ENCODE assay signal across 14 mouse cellular contexts in the genomic region with DNA sequence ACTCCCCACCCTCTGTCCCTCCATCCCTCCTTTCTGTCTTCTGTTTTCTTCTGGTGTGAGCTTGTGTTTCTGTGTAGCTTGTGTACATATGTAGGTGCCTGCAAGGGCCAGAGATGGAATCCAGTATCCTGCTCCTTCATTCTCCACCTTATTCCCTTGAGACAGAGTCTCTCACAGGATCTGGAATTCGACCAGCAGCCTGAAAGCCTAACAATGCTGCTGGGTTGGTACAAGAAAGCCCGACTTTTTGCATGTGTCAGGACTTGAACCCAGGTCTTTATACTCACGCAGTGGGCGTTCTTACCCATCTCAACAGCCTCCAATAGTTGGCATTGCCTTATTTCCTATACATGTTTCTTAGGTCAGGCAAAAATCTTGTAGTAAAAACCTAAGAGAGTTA. TPM values are rescaled to one million over a fixed set of nuclear protein-coding genes. Genes with fewer than 3 reads are reported as not detected.
DNase-seq lines count a peak whose midpoint lies in the region; ATAC-seq and TF ChIP-seq lines count a peak whose summit lies in the region.
"Had no signal": no experiment of that assay in that cellular context is flagged by ENCODE, and none has a peak within 500 bp of the region (broad histone marks: within the 10 kb centered on the region; RNA-seq: fewer than 3 reads in every experiment).

No protein-coding gene starts in this region.

- DNase-seq in heart, embryonic 10.5 days (ENCODE audit: low spot score), result no peak
- no peak for DNase-seq in heart, postnatal 25 days (ENCODE audit: low spot score)
- DNase-seq in kidney, postnatal 0 days (ENCODE audit: low spot score), result no peak
- no peak for DNase-seq in kidney, postnatal 25 days
- DNase-seq in cerebellum, postnatal 36 days, result peak; percentile 20 to 35
- no peak for DNase-seq in urinary bladder, postnatal 4 days (ENCODE audit: low spot score in 2 of 2)
- no peak for DNase-seq in right cerebral cortex, postnatal 14 days
- DNase-seq: adrenal gland, postnatal 25 days; right cerebral cortex, postnatal 25 days; thymus, postnatal 14 days had no signal

- intact Hi-C loops in heart, postnatal 25 days (cut with DNase I), result no loop called here

- H3K36me3 ChIP-seq in heart, embryonic 10.5 days, result peaks cover 7% of the 10 kb centered on the region; the same call in 1 of the 2 replicates
- no peaks in the 10 kb centered on the region for H3K36me3 ChIP-seq in kidney, postnatal 0 days (ENCODE audit: insufficient read depth, low read length)
- H3K36me3 ChIP-seq in heart, embryonic 16.5 days (ENCODE audit: control insufficient read depth, insufficient read depth), result peaks cover 3% of the 10 kb centered on the region; the same call in 1 of the 2 replicates
- H3K36me3 ChIP-seq: liver, embryonic 15.5 days had no signal

- H3K4me3 ChIP-seq in heart, embryonic 10.5 days, result no peak overlapping the region
- H3K4me3 ChIP-seq in kidney, postnatal 0 days (replicated peaks; ENCODE audit: low read depth, low read length), result no peak overlapping the region
- no peak overlapping the region for H3K4me3 ChIP-seq in heart, embryonic 16.5 days (ENCODE audit: low read length)
- H3K4me3 ChIP-seq: liver, embryonic 15.5 days had no signal

- no peaks in the 10 kb centered on the region for H3K9me3 ChIP-seq in heart, embryonic 10.5 days
- H3K9me3 ChIP-seq in kidney, postnatal 0 days (replicated peaks; ENCODE audit: low read length), result no peaks in the 10 kb centered on the region
- no peaks in the 10 kb centered on the region for H3K9me3 ChIP-seq in heart, embryonic 16.5 days (replicated peaks; ENCODE audit: control insufficient read depth, low read length)
- H3K9me3 ChIP-seq: liver, embryonic 15.5 days had no signal

- H3K4me2 ChIP-seq in kidney, postnatal 0 days (ENCODE audit: low read length), result peak overlapping the region; percentile 14
- peak overlapping the region; percentile 48 for H3K4me2 ChIP-seq in heart, embryonic 16.5 days (ENCODE audit: low read depth, low read length)
- H3K4me2 ChIP-seq: liver, embryonic 15.5 days had no signal

- no peaks in the 10 kb centered on the region for H3K27me3 ChIP-seq in heart, embryonic 10.5 days (ENCODE audit: insufficient read depth, poor library complexity, severe bottlenecking)
- no peaks in the 10 kb centered on the region for H3K27me3 ChIP-seq in kidney, postnatal 0 days (ENCODE audit: insufficient read depth, low read length)
- H3K27me3 ChIP-seq in heart, embryonic 16.5 days (ENCODE audit: control insufficient read depth, insufficient read depth, low read length), result no peaks in the 10 kb centered on the region

- peaks cover 30% of the 10 kb centered on the region for H3K4me1 ChIP-seq in heart, embryonic 10.5 days
- 0 out of 2 replicates have a peak, but pooled peaks cover 4% of the 10 kb centered on the region for H3K4me1 ChIP-seq in kidney, postnatal 0 days (replicated peaks; ENCODE audit: insufficient read depth, low read length)
- peaks cover 31% of the 10 kb centered on the region for H3K4me1 ChIP-seq in heart, embryonic 16.5 days (ENCODE audit: control insufficient read depth, insufficient read depth, low read length)

- WGBS in heart, embryonic 10.5 days, result 79% methylated on average over 4 of the region's 4 CpGs
- 89% methylated on average over 4 of the region's 4 CpGs for WGBS in kidney, postnatal 0 days
- WGBS in heart, embryonic 16.5 days, result 88% methylated on average over 4 of the region's 4 CpGs

- TF ChIP-seq CTCF in kidney, postnatal 0 days (IDR thresholded peaks at IDR 0.05; ENCODE audit: low read depth), result no peak

- H3K9ac ChIP-seq in kidney, postnatal 0 days (ENCODE audit: low read depth, low read length), result no peak overlapping the region
- H3K9ac ChIP-seq in heart, embryonic 16.5 days (ENCODE audit: low read length), result no peak overlapping the region
- H3K9ac ChIP-seq: liver, embryonic 15.5 days had no signal

- peak overlapping the region; percentile 36; the same call in 1 of the 2 replicates for H3K27ac ChIP-seq in heart, embryonic 10.5 days
- no peak overlapping the region for H3K27ac ChIP-seq in kidney, postnatal 0 days
- H3K27ac ChIP-seq in heart, embryonic 16.5 days (ENCODE audit: low read length), result no peak overlapping the region; the same call in 1 of the 2 replicates
- H3K27ac ChIP-seq: left cerebral cortex, adult 2 months; liver, embryonic 15.5 days had no signal

- no peak for ATAC-seq in kidney, postnatal 0 days (replicated peaks; ENCODE audit: low FRiP score, low read depth)
- no peak for ATAC-seq in heart, embryonic 16.5 days (replicated peaks; ENCODE audit: extremely low read depth, insufficient read depth, low FRiP score)

RNA-seq across cellular contexts. Expression of a gene that starts 4.4 kb away (rescaled TPM):
- 50.8 and 65.4 TPM in 2 replicates for polyA plus RNA-seq in heart, embryonic 10.5 days (2016; fragmentation: Nextera tagmentation; extraction: Ambion mirVana)
- total RNA-seq in heart, postnatal 25 days (2021), result 10 to 100 TPM; 53.2 to 55.7 TPM
- 161 and 166 TPM in 2 replicates for polyA plus RNA-seq in kidney, postnatal 0 days (2015; fragmentation: Nextera tagmentation; extraction: Ambion mirVana)
- 100 and 104 TPM in 2 replicates for polyA plus RNA-seq in heart, embryonic 16.5 days (2015; fragmentation: Nextera tagmentation; extraction: Ambion mirVana)
- total RNA-seq: hematopoietic stem cell, adult 5-6 weeks had no signal

RNA-seq across cellular contexts. Expression of a gene that starts 28.7 kb away (rescaled TPM):
- polyA plus RNA-seq in heart, embryonic 10.5 days (2016; fragmentation: Nextera tagmentation; extraction: Ambion mirVana), result 45.0 and 57.7 TPM in 2 replicates
- 10 to 100 TPM; 54.5 to 56.3 TPM for total RNA-seq in heart, postnatal 25 days (2021)
- polyA plus RNA-seq in kidney, postnatal 0 days (2015; fragmentation: Nextera tagmentation; extraction: Ambion mirVana), result 42.1 and 44.4 TPM in 2 replicates
- polyA plus RNA-seq in heart, embryonic 16.5 days (2015; fragmentation: Nextera tagmentation; extraction: Ambion mirVana), result 57.4 and 59.0 TPM in 2 replicates

Comparison
In these comparisons a context has a peak if more than half of its experiments do, and no peak if none do; other contexts are left out.
1. DNase-seq: peak in cerebellum, postnatal 36 days (2 of 2); none in heart, embryonic 10.5 days (single experiment), heart, postnatal 25 days (single experiment), kidney, postnatal 0 days (single experiment), kidney, postnatal 25 days (0 of 2), urinary bladder, postnatal 4 days (0 of 2) and right cerebral cortex, postnatal 14 days (single experiment).